Mouse (Mus musculus): ENCODE results near the gene Sacs. TPM values are rescaled to one million over a fixed set of nuclear protein-coding genes. Genes with fewer than 3 reads are reported as not detected.

Sacs gene
- polyA plus RNA-seq, 1 experiment from 2014 or later = 3.1 TPM

GRCm38 (mm10) chr14:61258352-61258751 lies 120.1 kb downstream of the Sacs start, which contains the start of gene Sgcg:
Gene Sgcg (minus strand): TSS chr14:61258490.
- no peaks in the 10 kb centered on the region for H3K4me1 ChIP-seq (ENCODE audit: control insufficient read depth, insufficient read depth, low read length)
- 47% methylated on average over 11 of the region's 11 CpGs for WGBS
- no peak within 1 kb of the TSS for H3K4me3 ChIP-seq (ENCODE audit: low read depth, low read length)
- DNase-seq (ENCODE audit: low spot score) (peak; percentile 31), ATAC-seq (ENCODE audit: insufficient number of reproducible peaks, low FRiP score, low TSS enrichment, low read depth) (no peak)
- no peak within 1 kb of the TSS; the same call in 1 of the 2 replicates for H3K27ac ChIP-seq (replicated peaks; ENCODE audit: low read depth, low read length)
- no peak within 1 kb of the TSS for H3K9ac ChIP-seq (ENCODE audit: low read length)
- H3K9me3 ChIP-seq (ENCODE audit: control insufficient read depth, low read length) = no peaks in the 10 kb centered on the region
- no peaks in the 10 kb centered on the region for H3K27me3 ChIP-seq (ENCODE audit: control insufficient read depth, insufficient read depth, low read length)
- no peaks in the 10 kb centered on the region for H3K36me3 ChIP-seq (ENCODE audit: control insufficient read depth, insufficient read depth, low read length)
- no peak within 1 kb of the TSS for H3K4me2 ChIP-seq (ENCODE audit: low read depth, severe bottlenecking)

- no peak overlapping the region for H3K4me2 ChIP-seq (ENCODE audit: low read depth, severe bottlenecking)
- H3K9me3 ChIP-seq (ENCODE audit: control insufficient read depth, low read length) = no peaks in the 10 kb centered on the region
- DNase-seq (ENCODE audit: low spot score) (no peak), ATAC-seq (ENCODE audit: insufficient number of reproducible peaks, low FRiP score, low TSS enrichment, low read depth) (no peak)
- H3K9ac ChIP-seq (ENCODE audit: low read length) = no peak overlapping the region
- H3K4me1 ChIP-seq (ENCODE audit: control insufficient read depth, insufficient read depth, low read length) = no peaks in the 10 kb centered on the region
- H3K27ac ChIP-seq (replicated peaks; ENCODE audit: low read depth, low read length) = no peak overlapping the region
- no peaks in the 10 kb centered on the region for H3K27me3 ChIP-seq (ENCODE audit: control insufficient read depth, insufficient read depth, low read length)
- H3K36me3 ChIP-seq (ENCODE audit: control insufficient read depth, insufficient read depth, low read length) = no peaks in the 10 kb centered on the region
- no peak overlapping the region for H3K4me3 ChIP-seq (ENCODE audit: low read depth, low read length)
- WGBS = 12% methylated on average over 3 of the region's 3 CpGs
Observed at GRCm38 (mm10) chr14:61259084-61259483, 120.8 kb downstream of the Sacs start.

- Histone ChIP-seq H3K4me3 (ENCODE audit: low read depth, low read length) (no peak overlapping the region), H3K36me3 (ENCODE audit: control insufficient read depth, insufficient read depth, low read length) (no peaks in the 10 kb centered on the region), H3K27me3 (ENCODE audit: control insufficient read depth, insufficient read depth, low read length) (0 out of 2 replicates have a peak, but pooled peaks cover 2% of the 10 kb centered on the region), H3K9me3 (ENCODE audit: control insufficient read depth, low read length) (no peaks in the 10 kb centered on the region), H3K4me1 (ENCODE audit: control insufficient read depth, insufficient read depth, low read length) (no peaks in the 10 kb centered on the region), H3K27ac (replicated peaks; ENCODE audit: low read depth, low read length) (no peak overlapping the region), H3K9ac (ENCODE audit: low read length) (no peak overlapping the region), H3K4me2 (ENCODE audit: low read depth, severe bottlenecking) (no peak overlapping the region)
- no peak for DNase-seq (ENCODE audit: low spot score)
- WGBS = 79% methylated on average over 5 of the region's 5 CpGs
- ATAC-seq (ENCODE audit: insufficient number of reproducible peaks, low FRiP score, low TSS enrichment, low read depth) = no peak
Observed at GRCm38 (mm10) chr14:61267908-61268475, 129.7 kb downstream of the Sacs start.

GRCm38 (mm10) chr14:61274414-61275198 lies 136.3 kb downstream of the Sacs start:
- H3K36me3 ChIP-seq (ENCODE audit: control insufficient read depth, insufficient read depth, low read length) = no peaks in the 10 kb centered on the region
- peaks cover 25% of the 10 kb centered on the region for H3K27me3 ChIP-seq (ENCODE audit: control insufficient read depth, insufficient read depth, low read length)
- peak overlapping the region; percentile 34 for H3K4me2 ChIP-seq (ENCODE audit: low read depth, severe bottlenecking)
- 0 out of 2 replicates have a peak, but pooled peaks cover 3% of the 10 kb centered on the region for H3K4me1 ChIP-seq (ENCODE audit: control insufficient read depth, insufficient read depth, low read length)
- ATAC-seq (ENCODE audit: insufficient number of reproducible peaks, low FRiP score, low TSS enrichment, low read depth) (no peak), DNase-seq (ENCODE audit: low spot score) (peak; percentile 41)
- no peak overlapping the region for H3K27ac ChIP-seq (replicated peaks; ENCODE audit: low read depth, low read length)
- no peaks in the 10 kb centered on the region for H3K9me3 ChIP-seq (ENCODE audit: control insufficient read depth, low read length)
- no peak overlapping the region; the same call in 1 of the 2 replicates for H3K9ac ChIP-seq (ENCODE audit: low read length)
- peak overlapping the region; percentile 24 for H3K4me3 ChIP-seq (ENCODE audit: low read depth, low read length)
- 9% methylated on average over 38 of the region's 38 CpGs for WGBS

- peaks cover 23% of the 10 kb centered on the region for H3K27me3 ChIP-seq (ENCODE audit: control insufficient read depth, insufficient read depth, low read length)
- ATAC-seq (ENCODE audit: insufficient number of reproducible peaks, low FRiP score, low TSS enrichment, low read depth) (no peak), DNase-seq (ENCODE audit: low spot score) (peak; percentile 65)
- H3K4me1 ChIP-seq (ENCODE audit: control insufficient read depth, insufficient read depth, low read length) = 0 out of 2 replicates have a peak, but pooled peaks cover 3% of the 10 kb centered on the region
- H3K4me2 ChIP-seq (ENCODE audit: low read depth, severe bottlenecking) = no peak overlapping the region
- no peaks in the 10 kb centered on the region for H3K36me3 ChIP-seq (ENCODE audit: control insufficient read depth, insufficient read depth, low read length)
- 34% methylated on average over 1 of the region's 1 CpGs for WGBS
- no peak overlapping the region for H3K9ac ChIP-seq (ENCODE audit: low read length)
- no peak overlapping the region for H3K27ac ChIP-seq (replicated peaks; ENCODE audit: low read depth, low read length)
- no peaks in the 10 kb centered on the region for H3K9me3 ChIP-seq (ENCODE audit: control insufficient read depth, low read length)
- H3K4me3 ChIP-seq (ENCODE audit: low read depth, low read length) = no peak overlapping the region
Observed at GRCm38 (mm10) chr14:61277285-61277684, 139.0 kb downstream of the Sacs start.

- H3K27me3 ChIP-seq (ENCODE audit: control insufficient read depth, insufficient read depth, low read length) = peaks cover 19% of the 10 kb centered on the region
- no peak overlapping the region for H3K9ac ChIP-seq (ENCODE audit: low read length)
- no peaks in the 10 kb centered on the region for H3K36me3 ChIP-seq (ENCODE audit: control insufficient read depth, insufficient read depth, low read length)
- DNase-seq (ENCODE audit: low spot score) (no peak), ATAC-seq (ENCODE audit: insufficient number of reproducible peaks, low FRiP score, low TSS enrichment, low read depth) (no peak)
- WGBS = 89% methylated on average over 7 of the region's 7 CpGs
- no peak overlapping the region for H3K4me3 ChIP-seq (ENCODE audit: low read depth, low read length)
- H3K27ac ChIP-seq (replicated peaks; ENCODE audit: low read depth, low read length) = no peak overlapping the region
- no peak overlapping the region for H3K4me2 ChIP-seq (ENCODE audit: low read depth, severe bottlenecking)
- no peaks in the 10 kb centered on the region for H3K9me3 ChIP-seq (ENCODE audit: control insufficient read depth, low read length)
- H3K4me1 ChIP-seq (ENCODE audit: control insufficient read depth, insufficient read depth, low read length) = 0 out of 2 replicates have a peak, but pooled peaks cover 3% of the 10 kb centered on the region
Observed at GRCm38 (mm10) chr14:61278676-61279300, 140.5 kb downstream of the Sacs start.

GRCm38 (mm10) chr14:61288606-61289286 lies 150.5 kb downstream of the Sacs start:
- 67% methylated on average over 19 of the region's 19 CpGs for WGBS
- Histone ChIP-seq H3K4me2 (ENCODE audit: low read depth, severe bottlenecking) (no peak overlapping the region), H3K4me1 (ENCODE audit: control insufficient read depth, insufficient read depth, low read length) (no peaks in the 10 kb centered on the region), H3K9me3 (ENCODE audit: control insufficient read depth, low read length) (no peaks in the 10 kb centered on the region), H3K27me3 (ENCODE audit: control insufficient read depth, insufficient read depth, low read length) (no peaks in the 10 kb centered on the region), H3K27ac (replicated peaks; ENCODE audit: low read depth, low read length) (no peak overlapping the region), H3K9ac (ENCODE audit: low read length) (no peak overlapping the region), H3K36me3 (ENCODE audit: control insufficient read depth, insufficient read depth, low read length) (no peaks in the 10 kb centered on the region), H3K4me3 (ENCODE audit: low read depth, low read length) (no peak overlapping the region)
- DNase-seq (ENCODE audit: low spot score) (no peak), ATAC-seq (ENCODE audit: insufficient number of reproducible peaks, low FRiP score, low TSS enrichment, low read depth) (no peak)

All from limb, embryonic 11.5 days (tissue).